Mouse (Mus musculus): ENCODE results near the gene Gpr141.
"Not testable (repeated sequence)": the region's sequence is repeated elsewhere in the genome, so short reads cannot be mapped to it uniquely, and the experiment has no call there.

Gpr141 gene

GRCm38 (mm10) chr13:19824071-19824470 is at the start of gene Gpr141:
Gene Gpr141 (minus strand): TSS chr13:19824257.
- DNase-seq (ENCODE audit: low spot score), result no peak

- no peak for DNase-seq (ENCODE audit: low spot score)
These were observed 40.2 kb upstream of the Gpr141 start for GRCm38 (mm10) chr13:19864241-19864640.

- DNase-seq (ENCODE audit: low spot score), result no peak
These were observed 30.7 kb upstream of the Gpr141 start for GRCm38 (mm10) chr13:19854629-19855333.

- DNase-seq (ENCODE audit: low spot score), result no peak
These were observed 30.0 kb upstream of the Gpr141 start for GRCm38 (mm10) chr13:19854049-19854448.

- DNase-seq (ENCODE audit: low spot score), result no peak
These were observed 19.4 kb upstream of the Gpr141 start for GRCm38 (mm10) chr13:19843448-19843847.

DNA sequence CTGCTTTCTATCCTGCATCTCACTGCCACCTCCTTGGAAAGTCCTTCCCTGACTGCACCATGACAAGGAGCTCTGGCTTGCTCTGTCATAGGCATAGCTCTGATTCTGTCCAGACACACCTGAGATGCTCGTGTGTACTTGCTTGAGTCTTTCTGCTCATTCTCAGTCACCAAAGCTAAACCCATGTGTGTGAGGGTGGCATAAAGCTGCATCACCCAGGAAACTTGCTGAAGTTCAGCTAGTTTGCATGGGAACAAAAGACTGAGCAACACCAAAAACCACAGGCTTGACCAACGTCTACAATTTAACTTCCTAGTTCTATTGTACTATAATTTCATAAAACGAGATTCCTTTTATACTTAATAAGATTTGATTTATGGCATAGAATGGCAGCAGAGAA is 18.6 kb upstream of the Gpr141 start:
- no peak for DNase-seq (ENCODE audit: low spot score)

DNA sequence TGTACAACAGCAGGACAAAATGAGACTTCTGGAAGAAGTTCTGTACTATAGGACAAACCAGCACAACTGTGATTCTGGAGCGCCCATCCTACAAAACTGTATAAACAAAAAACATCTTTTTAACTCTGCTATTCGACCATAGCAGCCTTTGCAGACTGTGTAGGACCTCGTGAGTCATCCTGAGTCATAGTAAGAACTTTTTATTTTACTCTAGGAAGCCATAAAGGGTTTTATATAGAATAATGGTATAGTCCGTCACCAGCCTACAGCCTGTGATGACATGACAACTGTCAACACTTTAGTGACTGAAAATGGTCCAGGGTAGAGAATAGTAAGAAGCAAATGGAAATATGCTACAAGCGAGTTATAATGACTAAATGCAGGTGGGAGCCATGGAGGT is 17.6 kb upstream of the Gpr141 start:
- DNase-seq (ENCODE audit: low spot score), result no peak

DNA sequence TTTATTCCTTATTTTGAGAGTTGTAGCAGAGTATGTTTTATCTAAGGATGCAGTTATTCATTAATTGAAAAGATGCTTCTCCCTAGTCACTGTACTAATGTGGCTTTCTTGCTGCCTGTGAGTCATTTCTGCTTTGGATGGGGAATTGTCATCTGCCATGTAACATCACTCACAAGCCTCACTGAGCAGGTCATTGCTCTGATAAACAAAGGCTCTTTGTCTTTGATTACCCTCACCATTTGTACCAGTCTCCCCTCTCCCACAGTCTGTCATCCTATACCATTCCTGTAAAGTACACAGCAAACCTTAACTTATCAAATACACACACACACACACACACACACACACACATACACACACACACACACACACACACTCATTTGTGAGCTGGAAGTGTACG is 16.1 kb upstream of the Gpr141 start:
- no peak for DNase-seq (ENCODE audit: low spot score)

DNA sequence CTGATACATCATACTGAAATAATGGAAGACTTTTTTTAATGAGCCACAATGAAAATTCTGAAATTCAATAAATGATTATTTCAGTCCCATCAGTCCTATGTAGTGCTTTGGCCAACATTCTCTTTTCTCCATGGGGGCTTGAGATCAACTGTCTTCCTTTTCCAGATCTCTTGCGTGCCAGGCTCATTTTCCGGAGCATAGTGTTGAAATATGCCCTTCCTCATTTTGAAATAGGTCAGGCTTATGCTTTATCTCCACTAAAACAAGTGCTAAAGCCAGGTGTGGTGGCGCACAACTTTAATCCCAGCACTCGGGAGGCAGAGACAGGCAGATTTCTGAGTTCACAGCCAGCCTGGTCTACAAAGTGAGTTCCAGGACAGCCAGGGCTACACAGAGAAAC is 6.5 kb upstream of the Gpr141 start:
- no peak for DNase-seq (ENCODE audit: low spot score)

DNA sequence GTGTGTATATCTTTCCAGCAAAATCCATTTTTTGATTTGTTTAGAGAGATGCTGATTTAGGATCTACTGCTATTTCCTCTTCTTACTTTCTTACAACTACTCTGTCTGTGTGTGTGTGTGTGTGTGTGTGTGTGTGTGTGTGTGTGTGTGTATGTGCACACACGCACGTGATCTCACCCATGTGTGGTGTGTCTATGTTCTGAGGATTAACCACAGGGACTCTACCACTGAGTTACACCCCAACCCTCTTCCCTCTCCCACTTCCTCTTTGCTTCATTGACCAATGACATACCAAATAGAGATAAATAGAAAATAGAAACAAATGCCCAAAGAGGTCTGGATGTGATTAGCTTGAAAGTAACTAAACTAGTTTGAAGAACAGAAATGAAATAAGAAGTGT is 4.0 kb upstream of the Gpr141 start:
- DNase-seq (ENCODE audit: low spot score), result no peak

DNA sequence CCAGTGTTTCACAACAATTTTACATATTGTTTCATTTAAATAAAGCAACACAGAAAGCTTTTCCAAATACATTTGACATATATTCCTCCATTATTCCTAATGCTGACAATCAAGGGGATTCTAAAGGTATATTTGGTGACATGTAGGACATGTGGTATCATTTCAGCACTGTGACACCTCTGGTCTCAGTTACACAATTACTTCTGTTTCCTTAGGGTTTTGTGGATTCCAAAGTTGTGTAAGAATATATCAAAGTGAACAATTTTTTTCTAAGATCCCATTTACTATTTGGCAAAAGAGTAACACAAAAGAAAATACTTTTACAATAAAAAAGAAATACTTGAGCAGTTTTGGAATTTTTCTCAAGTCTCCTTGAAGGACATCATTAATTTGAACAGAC is 2.4 kb downstream of the Gpr141 start:
- no peak for DNase-seq (ENCODE audit: low spot score)

DNA sequence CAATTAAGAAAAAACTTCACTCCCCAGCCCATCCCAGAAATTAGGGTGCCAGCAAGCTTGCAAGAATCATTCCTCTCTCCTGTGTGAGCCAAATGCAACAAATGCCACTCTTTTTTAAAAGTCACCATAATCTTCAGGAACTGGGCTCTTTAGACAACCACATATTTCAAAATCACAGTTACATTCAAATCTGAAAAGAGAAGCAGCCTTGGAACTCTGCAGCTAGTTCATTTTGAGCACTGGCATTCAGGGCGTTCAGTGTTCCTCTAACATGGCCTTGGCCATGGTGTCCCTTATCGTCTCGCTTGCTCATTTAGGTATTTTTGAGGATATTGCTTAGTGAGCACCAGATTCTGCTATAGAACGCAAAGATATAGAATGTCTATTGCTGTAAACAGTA is 4.1 kb downstream of the Gpr141 start:
- DNase-seq (ENCODE audit: low spot score), result no peak

DNA sequence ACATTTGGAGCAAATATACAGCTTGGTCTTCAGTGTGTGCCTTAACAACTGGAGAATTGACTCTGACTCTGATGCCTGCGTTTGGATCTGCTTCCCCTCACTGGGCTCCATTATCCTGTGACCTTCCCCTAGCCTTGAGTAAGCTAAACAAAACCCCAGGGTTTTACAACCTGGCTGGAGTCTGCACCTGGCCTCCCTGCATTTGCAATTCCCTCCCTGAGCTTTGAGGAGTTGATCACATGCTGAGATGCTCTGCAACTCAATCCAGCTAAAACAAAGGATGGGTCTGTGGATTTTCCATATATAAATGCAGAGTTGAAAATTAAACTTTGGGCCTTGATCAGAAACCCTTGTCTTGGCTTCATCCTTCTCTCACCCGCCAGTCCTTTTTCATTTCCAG is 4.8 kb downstream of the Gpr141 start:
- DNase-seq (ENCODE audit: low spot score), result no peak

- no peak for DNase-seq (ENCODE audit: low spot score)
These were observed 29.1 kb downstream of the Gpr141 start for GRCm38 (mm10) chr13:19794942-19795341.

DNA sequence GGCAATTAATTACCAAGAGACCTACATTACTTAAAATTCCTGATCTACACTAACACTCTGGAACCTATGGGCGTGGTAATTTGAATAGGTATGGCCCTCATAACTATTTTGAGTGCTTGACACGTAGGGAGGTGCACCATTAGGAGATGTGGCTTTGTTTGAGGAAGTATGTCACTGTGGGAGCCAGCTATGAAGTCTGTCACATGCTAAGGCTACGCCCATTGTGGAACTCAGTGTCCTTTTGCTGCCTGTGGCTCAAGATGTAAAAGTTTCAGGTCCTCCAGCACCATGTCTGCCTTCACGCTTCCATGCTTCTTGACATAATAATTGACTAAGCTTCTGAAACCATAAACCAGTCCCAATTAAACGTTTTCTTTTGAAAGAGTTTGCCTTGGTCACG is 29.6 kb downstream of the Gpr141 start:
- no peak for DNase-seq (ENCODE audit: low spot score)

DNA sequence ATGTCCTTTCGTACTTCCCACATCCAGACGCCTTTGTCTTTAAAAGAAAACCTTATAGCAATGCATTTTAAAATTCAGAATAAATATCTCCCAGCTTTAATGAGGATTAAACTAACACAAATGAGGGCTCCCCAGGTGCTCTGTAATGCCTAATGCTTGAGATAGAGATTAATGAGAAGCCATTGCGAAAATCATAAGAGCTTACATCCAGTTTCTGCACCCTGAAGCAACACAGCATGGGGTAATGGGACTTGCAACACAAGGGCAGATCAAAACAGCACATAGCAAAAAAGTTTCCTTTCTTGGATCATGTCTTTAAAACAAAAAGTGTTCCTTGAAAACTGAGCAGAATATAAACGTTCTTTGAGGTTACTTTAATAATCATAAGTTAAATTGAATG is 30.3 kb downstream of the Gpr141 start:
- DNase-seq (ENCODE audit: low spot score), result no peak

DNA sequence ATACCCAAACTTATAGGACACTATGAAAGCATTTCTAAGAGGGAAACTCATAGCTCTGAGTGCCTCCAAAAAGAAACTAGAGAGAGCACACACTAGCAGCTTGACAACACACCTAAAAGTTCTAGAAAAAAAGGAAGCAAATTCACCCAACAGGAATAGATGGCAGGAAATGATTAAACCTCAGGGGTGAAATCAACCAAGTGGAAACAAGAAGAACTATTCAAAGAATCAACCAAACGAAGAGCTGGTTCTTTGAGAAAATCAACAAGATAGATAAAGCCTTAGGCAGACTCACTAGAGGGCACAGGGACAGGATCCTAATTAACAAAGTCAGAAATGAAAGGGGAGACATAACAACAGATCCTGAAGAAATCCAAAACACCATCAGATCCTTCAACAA is 36.1 kb downstream of the Gpr141 start:
- DNase-seq (ENCODE audit: low spot score), result not testable (repeated sequence)

DNA sequence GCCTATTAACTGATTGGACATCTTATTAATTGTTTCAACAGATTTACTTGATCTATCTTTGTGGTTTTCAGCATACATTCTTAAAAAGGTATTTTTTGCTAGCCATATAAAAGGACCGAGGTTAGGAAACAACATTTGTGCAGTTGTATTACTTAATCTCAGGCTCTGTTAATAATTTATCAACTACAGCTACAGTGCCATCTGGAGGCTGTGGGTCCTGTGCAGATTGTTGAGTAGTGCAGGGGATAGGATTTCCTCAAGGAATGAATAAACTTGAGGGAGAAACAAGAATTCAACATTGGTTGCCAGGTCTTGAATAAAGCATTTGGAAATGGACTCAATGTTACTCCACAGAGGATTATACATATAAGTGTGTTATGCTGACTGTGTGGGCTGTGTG is 53.9 kb downstream of the Gpr141 start:
- DNase-seq (ENCODE audit: low spot score), result no peak

DNA sequence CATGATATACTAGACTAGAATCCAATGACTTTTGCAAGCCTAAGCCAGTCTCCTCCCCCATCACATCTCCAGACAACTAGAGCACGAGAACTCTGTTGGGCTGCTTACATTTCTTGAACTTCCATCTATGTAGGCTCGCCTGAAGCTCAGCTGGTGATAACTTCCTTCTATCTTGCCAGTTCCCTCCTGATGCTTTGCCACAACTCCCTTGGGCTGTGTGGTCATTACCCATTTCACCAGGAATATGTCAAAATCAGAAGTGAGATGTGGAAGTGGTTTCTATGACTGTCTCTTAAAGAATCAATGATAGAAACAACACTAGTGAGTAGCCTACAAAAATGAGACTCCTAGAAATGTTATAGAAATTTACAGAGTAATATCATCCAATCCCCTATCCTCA is 56.9 kb downstream of the Gpr141 start:
- DNase-seq (ENCODE audit: low spot score), result no peak

- no peak for DNase-seq (ENCODE audit: low spot score)
These were observed 59.8 kb downstream of the Gpr141 start for GRCm38 (mm10) chr13:19764276-19764675.

DNA sequence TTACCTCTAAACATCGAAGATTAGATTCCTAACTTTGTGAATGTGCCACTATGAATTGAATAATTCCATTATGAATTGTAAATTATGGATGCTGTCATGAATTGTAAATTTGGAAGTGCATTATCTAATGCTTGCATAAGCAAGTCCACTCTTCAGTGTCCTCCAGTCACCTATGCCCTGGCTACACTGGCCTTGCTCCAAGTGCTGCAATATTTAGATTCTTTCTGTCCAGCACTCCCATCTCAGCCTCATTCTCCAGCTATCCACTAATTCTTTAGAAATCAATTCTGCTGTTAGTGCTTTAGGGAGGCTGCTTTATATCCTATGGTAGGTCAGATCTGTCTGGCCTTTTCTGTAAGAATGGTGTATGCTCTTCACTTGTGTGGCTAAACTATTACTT is 60.8 kb downstream of the Gpr141 start:
- no peak for DNase-seq (ENCODE audit: low spot score)

GRCm38 (mm10) chr13:19745741-19746140 is 78.3 kb downstream of the Gpr141 start:
- DNase-seq (ENCODE audit: low spot score), result no peak

GRCm38 (mm10) chr13:19744536-19744935 is 79.5 kb downstream of the Gpr141 start:
- no peak for DNase-seq (ENCODE audit: low spot score)

DNA sequence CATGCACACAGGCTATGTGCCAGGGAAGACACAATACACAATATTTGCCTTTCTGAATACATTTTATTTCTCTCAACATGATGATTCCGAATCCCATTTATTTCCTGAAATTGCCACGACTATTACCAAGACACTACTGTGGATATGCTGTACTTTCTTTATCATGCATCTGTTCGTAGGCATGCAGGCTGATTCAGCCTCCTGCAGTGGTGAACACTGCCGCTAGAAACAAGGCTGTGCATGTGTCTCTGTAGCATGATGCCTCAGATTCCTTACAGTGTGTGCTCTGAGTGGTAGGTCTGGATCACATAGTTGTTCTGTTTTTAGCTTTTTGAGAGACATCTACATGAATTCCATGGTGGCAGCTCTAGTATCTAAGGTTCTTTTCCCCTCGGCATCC is 89.5 kb downstream of the Gpr141 start:
- no peak for DNase-seq (ENCODE audit: low spot score)

DNA sequence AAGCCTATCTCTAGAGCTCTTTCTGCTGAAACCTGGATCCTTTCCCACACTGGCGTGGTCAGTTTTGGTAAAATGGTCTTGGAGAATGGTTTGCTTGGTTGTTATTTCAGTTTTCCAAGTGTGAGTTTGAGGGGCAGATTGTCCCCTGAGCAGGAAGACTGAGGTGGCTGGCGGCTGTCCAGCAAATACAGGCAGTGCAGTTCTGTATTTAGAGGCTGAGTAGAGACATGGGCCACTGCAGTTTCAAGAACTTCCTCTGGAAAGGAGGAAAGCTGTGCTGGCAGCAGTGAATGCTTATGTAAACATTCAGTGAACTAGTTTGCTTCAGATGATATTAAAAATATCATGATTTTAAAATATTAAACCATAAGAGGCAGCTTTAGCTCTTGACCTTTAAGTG is 93.2 kb downstream of the Gpr141 start:
- DNase-seq (ENCODE audit: low spot score), result no peak
